Mouse (Mus musculus) megakaryocyte, embryonic 14.5 days (primary cell): Measurements from ENCODE around the gene Aars. TPM values are rescaled to one million over a fixed set of nuclear protein-coding genes. Genes with fewer than 3 reads are reported as not detected.

Experiments used
- H3K27me3 ChIP-seq: replicated peaks from 2 replicates; pipeline ENCODE3; 2012; ENCODE audit warnings: inconsistent platforms
- H3K36me3 ChIP-seq: replicated peaks from 2 replicates; pipeline ENCODE3; 2012; ENCODE audit warnings: low read length, inconsistent platforms, mixed read lengths
- H3K4me1 ChIP-seq: 2 replicates; pipeline ENCODE4 v1.6.1; 2012; ENCODE audit warnings: inconsistent platforms
- H3K4me3 ChIP-seq: replicated peaks from 2 replicates; pipeline ENCODE3; 2012; ENCODE audit warnings: moderate library complexity, mild to moderate bottlenecking, inconsistent platforms
- H3K9me3 ChIP-seq: 2 replicates; pipeline ENCODE4 v1.6.1; 2012; ENCODE audit warnings: inconsistent platforms
- FLI1 ChIP-seq: IDR thresholded peaks from 2 replicates; pipeline ENCODE4 v1.6.1; 2012; ENCODE audit warnings: low read length, inconsistent platforms, mixed read lengths
- GATA1 ChIP-seq: IDR thresholded peaks from 3 replicates; pipeline ENCODE4 v1.6.1; 2012; ENCODE audit warnings: mixed read lengths, low read length, inconsistent platforms, borderline replicate concordance
- polyA plus RNA-seq: library from polyadenylated mRNA; stranded (reverse); fragments of >175 nt; gene quantifications from 2 replicates; pipeline ENCODE4 v1.2.3, GENCODE M21; 2012; ENCODE audit warnings: low replicate concordance; ENCODE audit not compliant: insufficient read depth

Gene Aars
- polyA plus RNA-seq, 1 experiment = 34.3 TPM

DNA sequence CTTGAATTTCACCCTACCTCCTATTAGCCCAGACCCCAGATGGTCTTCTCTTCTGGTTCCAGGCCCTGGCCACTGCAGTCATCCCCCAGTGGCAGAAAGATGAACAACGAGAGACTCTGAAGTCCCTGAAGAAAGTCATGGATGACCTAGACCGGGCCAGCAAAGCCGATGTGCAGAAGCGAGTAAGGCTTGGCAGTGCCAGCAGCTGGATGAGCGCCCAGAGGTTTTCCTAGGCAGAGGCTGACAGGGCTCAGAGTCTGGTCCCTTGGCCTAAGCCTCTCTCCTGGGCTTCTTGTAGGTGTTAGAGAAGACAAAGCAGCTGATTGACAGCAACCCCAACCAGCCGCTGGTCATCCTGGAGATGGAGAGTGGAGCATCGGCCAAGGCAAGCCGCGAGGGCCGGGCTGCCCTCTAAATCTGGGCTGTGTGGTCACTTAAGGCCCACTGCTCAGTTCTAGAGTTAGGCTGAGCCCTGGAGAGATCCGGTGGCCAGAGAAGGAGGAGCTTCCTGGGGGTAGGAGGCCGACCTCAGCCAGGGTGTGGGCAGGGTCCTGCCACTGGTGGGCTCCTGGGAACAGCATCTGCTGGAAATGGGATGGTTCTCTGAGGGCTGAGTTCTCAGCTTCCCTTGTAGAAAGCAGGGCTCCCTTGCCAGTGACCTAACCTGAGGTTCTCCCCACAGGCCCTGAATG is 21.0 kb downstream of the Aars start:
- peaks cover 23% of the 10 kb centered on the region for H3K4me1 ChIP-seq
- H3K27me3 ChIP-seq = no peaks in the 10 kb centered on the region
- no peak for TF ChIP-seq FLI1
- no peak for TF ChIP-seq GATA1
- no peaks in the 10 kb centered on the region for H3K9me3 ChIP-seq
- H3K4me3 ChIP-seq = no peak overlapping the region
- peaks cover 73% of the 10 kb centered on the region for H3K36me3 ChIP-seq

DNA sequence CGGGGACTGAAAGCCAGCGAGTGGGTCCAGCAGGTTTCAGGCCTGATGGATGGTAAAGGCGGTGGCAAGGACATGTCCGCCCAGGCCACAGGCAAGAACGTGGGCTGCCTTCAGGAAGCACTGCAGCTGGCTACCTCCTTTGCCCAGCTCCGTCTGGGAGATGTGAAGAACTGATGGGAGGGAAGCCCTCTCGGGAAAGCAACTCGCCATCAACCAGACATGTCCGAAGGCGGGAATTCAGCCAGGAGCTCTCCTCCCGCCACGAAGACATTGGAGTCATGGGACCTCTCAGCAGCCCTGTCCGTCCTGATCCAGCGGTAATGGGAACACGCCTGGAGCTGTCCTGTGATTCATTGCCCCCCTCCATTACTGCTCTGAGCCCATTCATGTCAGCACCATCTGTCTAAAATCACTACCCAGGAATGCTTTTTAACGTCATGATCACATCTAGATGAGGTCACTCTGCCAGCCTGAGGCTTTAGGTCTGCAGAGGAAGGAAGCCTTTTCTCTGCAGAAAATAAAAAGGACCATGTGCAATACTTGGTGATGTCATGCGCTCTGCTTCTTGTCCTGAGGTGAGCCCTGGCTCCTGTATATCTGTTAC is 22.2 kb downstream of the Aars start:
- H3K4me3 ChIP-seq = no peak overlapping the region
- no peak for TF ChIP-seq GATA1
- no peak for TF ChIP-seq FLI1
- no peaks in the 10 kb centered on the region for H3K9me3 ChIP-seq
- peaks cover 32% of the 10 kb centered on the region for H3K4me1 ChIP-seq
- H3K27me3 ChIP-seq = no peaks in the 10 kb centered on the region
- H3K36me3 ChIP-seq = peaks cover 62% of the 10 kb centered on the region

DNA sequence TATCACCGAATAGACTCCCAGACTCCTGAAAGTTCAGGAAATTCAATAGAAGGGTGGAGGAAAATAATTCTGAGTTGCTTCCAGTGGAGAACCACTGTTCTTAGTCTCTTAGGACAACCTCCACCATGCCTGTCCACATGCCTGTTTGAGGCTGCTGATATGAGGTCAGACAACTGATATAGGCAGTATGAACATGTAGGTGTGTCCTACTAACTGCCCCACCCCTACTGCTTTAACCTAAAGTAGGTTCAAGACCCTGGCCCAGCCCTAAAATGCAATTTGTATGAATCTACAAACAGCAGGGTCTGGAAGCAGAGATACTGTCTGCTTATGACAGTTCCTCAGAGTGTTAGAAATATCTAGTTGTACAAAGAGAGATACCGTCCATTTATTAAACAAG is 22.7 kb downstream of the Aars start:
- TF ChIP-seq FLI1 (no peak), GATA1 (no peak)
- peaks cover 37% of the 10 kb centered on the region for H3K4me1 ChIP-seq
- H3K36me3 ChIP-seq = peaks cover 56% of the 10 kb centered on the region
- H3K9me3 ChIP-seq = no peaks in the 10 kb centered on the region
- H3K27me3 ChIP-seq = peaks cover 4% of the 10 kb centered on the region
- no peak overlapping the region for H3K4me3 ChIP-seq

DNA sequence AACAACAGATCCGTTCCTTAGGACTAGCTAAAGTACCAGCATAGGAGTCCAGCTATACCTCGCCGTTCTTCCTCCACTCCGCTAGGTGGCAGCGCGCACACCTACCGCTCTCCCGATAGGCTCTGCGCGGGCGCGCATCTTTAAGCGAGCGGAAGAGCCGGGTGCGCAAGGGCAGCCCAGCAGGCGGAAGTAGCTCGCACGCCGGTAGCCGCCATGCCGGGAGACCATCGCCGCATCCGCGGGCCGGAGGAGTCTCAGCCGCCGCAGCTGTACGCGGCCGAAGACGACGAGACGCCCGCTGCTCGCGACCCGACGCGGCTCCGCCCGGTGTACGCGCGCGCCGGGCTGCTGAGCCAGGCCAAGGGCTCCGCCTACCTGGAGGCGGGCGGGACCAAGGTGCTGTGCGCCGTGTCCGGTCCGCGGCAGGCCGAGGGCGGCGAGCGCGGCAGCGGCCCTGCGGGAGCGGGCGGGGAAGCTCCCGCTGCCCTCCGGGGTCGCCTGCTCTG is 23.3 kb downstream of the Aars start, which contains the start of gene Exosc6:
Gene Exosc6 (plus strand): TSS at position 182 of the 506 bp plus-strand sequence.
- Histone ChIP-seq H3K9me3 (no peaks in the 10 kb centered on the region), H3K4me3 (peak within 1 kb of the TSS; percentile 97), H3K4me1 (peaks cover 43% of the 10 kb centered on the region), H3K27me3 (peaks cover 10% of the 10 kb centered on the region), H3K36me3 (peaks cover 51% of the 10 kb centered on the region)
- TF ChIP-seq GATA1 (no peak), FLI1 (peak; percentile 45; the same call in 1 of the 2 replicates)

DNA sequence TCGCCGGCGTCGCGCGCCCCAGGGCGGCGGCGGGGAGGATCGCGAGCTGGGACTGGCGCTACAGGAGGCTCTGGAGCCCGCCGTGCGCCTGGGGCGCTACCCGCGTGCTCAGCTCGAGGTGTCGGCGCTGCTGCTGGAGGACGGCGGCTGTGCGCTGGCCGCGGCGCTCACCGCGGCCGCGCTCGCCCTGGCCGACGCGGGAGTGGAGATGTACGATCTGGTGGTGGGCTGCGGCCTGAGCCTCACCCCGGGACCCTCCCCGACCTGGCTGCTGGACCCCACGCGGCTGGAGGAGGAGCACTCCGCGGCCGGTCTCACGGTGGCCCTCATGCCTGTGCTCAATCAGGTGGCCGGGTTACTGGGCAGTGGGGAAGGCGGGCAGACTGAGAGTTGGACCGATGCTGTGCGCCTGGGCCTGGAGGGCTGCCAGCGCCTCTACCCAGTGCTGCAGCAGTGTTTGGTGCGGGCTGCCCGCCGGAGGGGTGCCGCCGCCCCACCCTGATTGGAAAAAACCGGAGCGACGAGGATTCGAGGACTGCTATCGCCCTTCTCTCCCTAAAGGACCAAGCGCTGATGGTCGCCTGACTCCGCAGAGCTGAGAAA is 23.8 kb downstream of the Aars start:
- TF ChIP-seq FLI1 = no peak
- no peak for TF ChIP-seq GATA1
- Histone ChIP-seq H3K4me3 (peak overlapping the region; percentile 97), H3K9me3 (no peaks in the 10 kb centered on the region), H3K36me3 (peaks cover 45% of the 10 kb centered on the region), H3K4me1 (peaks cover 48% of the 10 kb centered on the region), H3K27me3 (peaks cover 14% of the 10 kb centered on the region)

DNA sequence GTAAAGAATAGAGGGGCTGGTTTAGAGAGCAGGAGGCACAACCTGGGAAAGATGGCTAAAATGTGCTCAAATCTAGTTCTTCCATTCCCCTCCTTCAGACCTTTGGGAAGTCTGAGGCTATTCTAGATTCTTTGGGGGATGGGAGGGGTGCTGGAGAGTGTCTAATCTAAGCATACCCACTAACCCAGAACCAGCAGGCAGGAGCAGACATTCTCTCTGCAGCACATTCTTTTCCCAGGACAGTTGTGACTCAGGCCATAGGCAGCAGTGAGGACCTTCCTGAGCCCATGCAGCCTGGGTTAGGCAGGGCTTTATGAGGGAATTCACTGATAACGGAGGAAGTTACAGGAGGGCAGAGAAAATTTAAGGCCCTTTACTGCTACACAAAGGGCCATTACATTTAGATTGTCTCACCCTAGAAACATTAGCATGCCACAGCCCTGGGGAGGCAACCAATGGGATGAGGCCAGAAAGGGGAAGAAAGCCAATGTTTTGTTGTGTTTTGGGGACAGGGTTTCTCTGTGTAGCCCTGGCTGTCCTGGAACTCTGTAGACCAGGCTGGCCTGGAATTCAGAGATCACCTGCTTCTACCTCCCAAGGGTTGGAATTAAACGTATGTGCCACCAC is 26.1 kb downstream of the Aars start:
- H3K36me3 ChIP-seq = peaks cover 22% of the 10 kb centered on the region
- no peak overlapping the region for H3K4me3 ChIP-seq
- peaks cover 18% of the 10 kb centered on the region for H3K27me3 ChIP-seq
- H3K9me3 ChIP-seq = no peaks in the 10 kb centered on the region
- H3K4me1 ChIP-seq = peaks cover 62% of the 10 kb centered on the region
- TF ChIP-seq GATA1 (no peak), FLI1 (no peak)

DNA sequence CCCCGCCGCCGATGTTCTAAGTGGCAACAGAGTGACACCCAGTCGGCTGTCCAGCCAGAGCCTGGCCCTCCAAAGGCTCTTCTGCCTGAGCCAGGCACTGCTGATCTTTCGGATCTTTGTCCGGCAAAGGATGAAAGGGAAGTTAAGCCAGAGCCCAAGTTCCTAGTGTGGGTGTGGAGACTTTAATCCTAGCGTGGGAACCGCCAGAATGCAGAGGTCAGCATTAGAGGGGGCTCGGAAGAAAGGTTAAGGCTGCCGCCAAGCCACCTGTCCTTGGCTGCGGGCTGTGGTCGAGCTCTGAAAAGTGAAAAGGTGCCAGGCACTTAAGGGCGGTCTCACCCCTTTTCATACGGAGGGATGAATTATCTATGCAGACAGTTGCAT is 28.7 kb downstream of the Aars start:
- Histone ChIP-seq H3K9me3 (no peaks in the 10 kb centered on the region), H3K27me3 (peaks cover 32% of the 10 kb centered on the region), H3K4me3 (peak overlapping the region; percentile 94), H3K36me3 (peaks cover 3% of the 10 kb centered on the region), H3K4me1 (peaks cover 67% of the 10 kb centered on the region)
- TF ChIP-seq FLI1 = no peak
- TF ChIP-seq GATA1 = no peak

DNA sequence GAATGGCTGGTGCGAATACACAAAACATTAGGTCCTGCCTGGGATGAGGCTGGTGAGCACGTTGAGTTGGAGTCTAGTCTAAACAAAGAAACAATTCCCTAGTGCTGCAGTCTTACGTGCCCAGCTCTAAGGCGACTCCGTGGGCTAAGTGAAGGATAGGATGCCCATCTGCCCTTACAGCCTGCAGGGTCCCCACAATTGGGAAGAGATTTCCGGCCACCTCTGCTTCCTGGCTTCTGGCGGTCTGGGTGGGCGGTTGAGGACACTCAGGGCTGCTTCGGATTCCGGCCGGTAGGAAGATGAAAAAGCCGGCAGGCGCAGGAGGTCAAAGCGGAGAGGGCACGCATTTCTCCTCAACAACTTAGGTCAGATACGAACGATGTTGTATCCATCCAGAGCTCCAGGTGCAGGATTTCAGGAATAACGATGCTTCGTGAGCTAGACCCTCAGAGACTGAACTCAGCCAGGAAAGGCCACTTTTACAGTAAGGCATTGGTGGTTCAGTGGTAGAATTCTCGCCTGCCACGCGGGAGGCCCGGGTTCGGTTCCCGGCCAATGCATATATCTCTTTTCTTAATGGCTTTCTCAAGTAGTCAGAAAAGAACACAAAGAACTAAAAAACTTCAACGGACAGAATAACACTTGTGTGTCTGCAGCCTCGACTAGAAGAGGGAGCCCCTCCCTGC is 29.3 kb downstream of the Aars start:
- Histone ChIP-seq H3K4me3 (peak overlapping the region; percentile 94), H3K9me3 (no peaks in the 10 kb centered on the region), H3K36me3 (peaks cover 3% of the 10 kb centered on the region), H3K4me1 (peaks cover 61% of the 10 kb centered on the region), H3K27me3 (peaks cover 35% of the 10 kb centered on the region)
- TF ChIP-seq GATA1 (no peak), FLI1 (no peak)

DNA sequence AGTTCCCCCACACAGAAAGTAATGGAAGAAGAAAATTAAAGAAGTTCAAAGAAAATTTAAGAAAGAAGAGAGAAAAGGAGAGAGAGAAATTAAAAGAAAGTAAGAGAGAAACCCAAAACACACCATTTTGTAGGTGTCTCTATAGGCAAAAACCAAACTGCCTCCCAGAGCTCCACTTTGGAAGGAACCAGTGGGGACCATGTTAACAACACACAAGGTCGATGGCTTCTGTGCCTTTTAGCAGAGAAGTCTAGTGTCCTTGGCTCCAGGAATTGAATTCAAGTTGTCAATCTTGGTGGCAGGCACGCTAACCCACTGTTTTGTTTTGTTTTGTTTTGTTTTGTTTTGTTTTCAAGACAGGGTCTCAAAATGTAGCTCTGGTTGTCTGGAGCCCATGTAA is 29.9 kb downstream of the Aars start:
- TF ChIP-seq GATA1 (no peak), FLI1 (no peak)
- Histone ChIP-seq H3K27me3 (peaks cover 35% of the 10 kb centered on the region), H3K36me3 (peaks cover 3% of the 10 kb centered on the region), H3K4me3 (peak overlapping the region; percentile 46), H3K9me3 (no peaks in the 10 kb centered on the region), H3K4me1 (peaks cover 55% of the 10 kb centered on the region)
